Mouse (Mus musculus): ENCODE results near the gene H2afy2.

H2afy2 gene

DNA sequence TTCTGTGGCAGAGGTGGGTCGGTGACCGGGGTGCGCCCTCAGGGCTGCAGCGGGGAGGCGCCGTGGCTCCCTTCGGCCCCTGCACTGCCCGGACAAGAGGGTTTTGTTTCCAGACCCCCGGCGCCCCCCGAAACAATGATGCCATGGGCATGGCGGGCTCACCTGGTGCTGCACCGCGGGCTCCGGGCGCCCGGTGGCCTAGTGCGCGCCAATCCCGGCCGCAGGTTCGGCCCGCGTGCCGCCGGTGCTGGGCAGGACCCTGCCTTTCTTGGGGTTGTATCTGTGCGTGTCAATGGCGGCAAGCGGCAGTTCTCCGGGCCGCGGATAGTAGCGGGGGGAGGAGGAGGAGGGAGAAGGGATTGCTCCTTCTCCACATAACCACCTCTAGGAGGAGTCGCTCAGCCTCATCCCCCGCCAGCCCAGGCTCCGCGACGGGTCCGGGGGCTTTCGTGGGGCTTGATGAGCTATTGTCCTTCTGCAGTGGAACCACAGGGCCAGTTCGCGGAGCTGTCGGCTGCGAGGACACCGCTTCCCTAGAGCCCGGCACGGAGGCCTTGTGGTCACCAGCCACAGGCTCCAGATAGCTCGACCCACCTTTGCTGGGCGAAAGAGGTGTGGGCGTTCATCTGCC, at the start of gene H2afy2:
TSS of gene H2afy2 (minus strand) at position 527 of the 631 bp plus-strand sequence.
- peak; percentile 4 to 16 for DNase-seq (ENCODE audit: low spot score in 2 of 2)

DNA sequence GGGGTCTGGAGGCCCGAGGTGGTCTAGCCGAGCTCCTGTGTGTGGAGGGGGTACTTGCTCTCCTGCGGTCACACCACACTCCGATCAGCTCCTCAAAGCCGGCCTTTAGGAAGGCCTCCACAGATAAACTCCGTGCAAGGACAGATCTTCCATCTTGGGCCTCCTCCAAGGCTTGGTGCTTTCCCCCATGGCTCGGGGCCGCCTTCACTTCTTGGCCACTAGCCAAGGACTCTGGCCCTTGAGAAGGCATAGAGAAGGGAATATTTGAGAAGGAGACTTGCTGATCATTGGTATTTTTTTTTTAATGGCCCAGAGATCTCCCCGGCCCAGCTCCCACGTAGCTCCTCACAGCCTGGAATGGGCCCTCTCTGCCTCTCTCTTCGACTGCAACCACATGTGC, 48.8 kb upstream of the H2afy2 start:
- no peak for DNase-seq (ENCODE audit: low spot score in 2 of 2)

DNA sequence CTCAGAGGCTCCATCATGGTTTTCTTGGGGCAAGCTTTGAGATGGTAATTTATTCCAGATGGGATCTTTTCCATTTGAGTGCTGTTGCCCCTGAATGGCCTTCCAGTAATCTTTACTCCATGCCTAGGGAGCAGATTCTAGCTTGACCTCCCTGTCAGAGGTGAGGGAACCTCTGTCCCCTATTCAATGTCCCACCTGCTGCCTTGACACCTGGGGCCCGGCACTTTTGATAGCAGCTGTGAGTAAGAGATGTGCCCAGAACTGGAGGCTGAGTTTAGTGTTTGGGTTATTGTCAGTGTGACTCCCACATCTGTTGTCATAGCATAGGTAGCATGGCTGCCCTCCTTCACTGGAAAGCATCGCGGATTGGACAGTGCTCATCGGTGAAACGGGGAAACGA, 47.8 kb upstream of the H2afy2 start:
- DNase-seq (ENCODE audit: low spot score in 2 of 2), result no peak

DNA sequence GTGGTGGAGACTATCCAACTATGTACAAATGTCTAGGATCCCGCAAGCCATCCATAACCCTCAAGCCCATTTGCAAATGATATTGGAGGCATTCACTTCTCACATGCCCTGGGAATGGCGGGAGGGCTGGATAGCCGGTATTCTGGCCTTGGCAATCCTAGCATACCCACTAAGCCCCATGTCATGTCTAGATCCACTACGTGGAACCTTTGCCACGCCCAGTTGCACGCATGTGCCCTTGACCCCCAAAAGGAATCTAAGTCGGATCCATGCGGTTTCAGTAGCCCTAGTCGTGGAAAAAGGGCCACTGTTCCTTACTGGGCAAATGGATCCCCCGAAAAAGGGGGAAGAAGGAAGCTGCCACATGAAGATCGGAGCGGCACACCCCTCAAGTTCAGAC, 47.3 kb upstream of the H2afy2 start:
- DNase-seq (ENCODE audit: low spot score in 2 of 2), result no peak

- DNase-seq (ENCODE audit: low spot score in 2 of 2), result no peak
Observed at GRCm38 (mm10) chr10:61830817-61831216, 46.9 kb upstream of the H2afy2 start.

DNA sequence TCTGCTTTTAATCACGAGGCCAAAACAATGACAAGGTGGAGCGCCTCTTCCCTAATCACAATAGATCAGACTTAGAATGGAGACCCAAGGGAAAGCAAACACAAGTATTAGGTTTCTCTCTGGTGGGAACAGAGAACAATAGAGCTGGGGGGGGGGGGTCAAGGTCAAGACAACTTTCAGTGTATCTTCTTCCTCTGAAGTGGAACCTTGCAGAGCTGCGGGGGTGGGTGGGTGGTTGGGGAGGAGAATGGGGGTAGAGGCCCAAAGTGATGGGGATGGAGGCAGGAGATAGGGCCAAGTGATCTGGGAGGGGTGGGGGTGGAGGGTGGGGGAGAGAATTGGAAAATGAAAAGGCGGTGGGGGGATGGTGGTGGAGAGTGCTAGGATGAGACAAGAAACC, 45.1 kb upstream of the H2afy2 start:
- DNase-seq (ENCODE audit: low spot score in 2 of 2), result no peak

DNA sequence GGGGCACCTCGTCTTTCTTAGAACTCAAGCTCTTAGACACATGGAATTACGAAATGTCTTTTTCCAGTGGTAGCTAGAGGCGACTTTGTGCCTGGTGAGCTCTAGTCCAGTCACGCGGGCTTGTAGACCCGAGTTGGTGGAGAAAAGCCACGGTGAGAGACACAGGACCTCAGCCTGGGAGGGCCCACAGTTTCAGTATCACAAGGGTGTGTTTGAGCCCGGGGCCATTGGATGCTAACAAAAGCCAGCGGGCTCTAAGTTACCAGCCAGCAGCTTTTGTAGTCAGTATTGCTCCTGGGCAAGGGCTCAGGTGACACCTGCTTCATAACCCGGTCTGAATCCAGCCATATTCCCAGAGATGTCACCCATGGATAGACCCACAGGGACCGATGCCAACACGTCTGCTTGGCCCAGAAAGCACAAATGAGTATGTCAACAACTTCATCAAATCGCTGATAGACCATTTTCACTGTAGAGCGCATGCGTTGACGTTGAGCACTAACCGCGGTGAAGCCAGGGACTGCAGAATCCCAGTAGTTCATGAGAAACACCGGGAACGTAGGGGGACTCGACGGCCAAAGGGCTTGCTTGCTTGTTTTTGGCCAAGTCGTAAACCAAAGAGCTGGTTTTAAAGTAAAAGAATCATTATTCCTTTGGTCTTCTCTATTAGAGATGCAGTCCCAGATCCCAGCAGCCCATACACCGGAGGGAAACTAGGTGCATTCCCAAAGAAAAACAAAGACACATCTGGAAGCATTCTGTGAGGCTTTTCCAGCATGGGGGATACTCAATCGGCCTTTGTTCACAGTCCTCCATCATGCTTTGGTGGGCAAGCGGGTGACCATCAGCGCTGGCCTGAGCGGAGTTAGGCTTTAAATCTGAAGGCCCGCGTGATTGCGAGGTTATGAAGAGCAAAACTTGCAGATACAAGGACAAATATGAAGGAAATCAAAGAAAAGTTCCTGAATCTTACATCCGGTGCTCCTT, 44.3 kb upstream of the H2afy2 start:
- DNase-seq (ENCODE audit: low spot score in 2 of 2), result no peak

DNA sequence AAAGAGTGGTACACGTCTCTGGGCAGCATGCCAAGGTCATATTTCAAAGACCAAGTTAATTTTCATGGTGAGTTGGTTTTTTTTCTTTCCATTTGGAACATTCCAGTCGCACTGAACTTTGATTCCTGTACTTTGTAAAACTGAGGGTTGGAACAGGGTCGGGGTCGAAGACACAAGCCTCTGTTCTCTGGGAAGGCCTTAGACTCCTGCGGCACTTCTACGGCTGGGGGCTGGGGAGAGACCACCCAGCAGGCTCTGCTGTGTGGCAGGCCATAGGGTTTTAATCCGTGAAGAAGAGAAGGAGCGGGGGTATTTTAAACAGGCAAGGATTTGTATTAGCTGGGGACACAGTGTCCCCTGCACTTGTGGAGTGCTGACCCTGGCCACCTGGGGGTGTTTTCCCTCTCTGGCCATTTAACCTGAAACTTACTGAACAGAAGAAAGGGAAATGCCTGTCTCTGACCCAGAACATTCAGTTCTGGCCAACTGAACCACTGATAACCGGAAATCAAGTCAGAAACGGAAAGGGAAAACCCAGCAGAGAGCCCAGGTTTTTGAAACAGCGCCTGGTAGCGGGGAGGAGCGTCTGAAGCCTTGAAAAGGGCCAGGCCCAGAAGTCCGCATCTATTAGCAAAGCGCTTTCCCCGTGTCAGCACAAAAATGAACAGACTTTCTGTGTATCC, 42.9 kb upstream of the H2afy2 start:
- no peak for DNase-seq (ENCODE audit: low spot score in 2 of 2)

- DNase-seq (ENCODE audit: low spot score in 2 of 2), result no peak
Observed at GRCm38 (mm10) chr10:61825979-61826752, 42.2 kb upstream of the H2afy2 start.

DNA sequence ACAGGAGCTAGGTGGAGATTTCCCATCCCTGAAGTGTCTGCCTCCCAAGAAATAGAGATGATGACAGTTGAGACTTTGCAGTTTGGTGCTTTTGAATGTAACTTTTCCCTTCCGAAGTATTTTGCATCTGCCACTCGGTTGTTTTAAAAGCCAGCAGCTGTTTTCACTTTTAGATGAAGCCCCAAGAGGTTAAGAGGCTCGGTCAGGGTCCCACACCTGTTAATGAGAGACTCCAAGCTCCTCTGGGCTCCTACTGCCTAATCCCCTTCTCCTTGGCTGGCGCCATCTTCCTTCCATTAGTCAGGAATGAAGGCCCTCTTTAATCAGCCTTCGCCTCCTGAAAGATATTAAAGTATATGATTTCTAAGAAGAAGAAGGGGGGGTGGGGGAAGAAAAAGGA, 41.6 kb upstream of the H2afy2 start:
- DNase-seq (ENCODE audit: low spot score in 2 of 2), result no peak

- DNase-seq (ENCODE audit: low spot score in 2 of 2), result no peak
Observed at GRCm38 (mm10) chr10:61823731-61824115, 39.8 kb upstream of the H2afy2 start.

DNA sequence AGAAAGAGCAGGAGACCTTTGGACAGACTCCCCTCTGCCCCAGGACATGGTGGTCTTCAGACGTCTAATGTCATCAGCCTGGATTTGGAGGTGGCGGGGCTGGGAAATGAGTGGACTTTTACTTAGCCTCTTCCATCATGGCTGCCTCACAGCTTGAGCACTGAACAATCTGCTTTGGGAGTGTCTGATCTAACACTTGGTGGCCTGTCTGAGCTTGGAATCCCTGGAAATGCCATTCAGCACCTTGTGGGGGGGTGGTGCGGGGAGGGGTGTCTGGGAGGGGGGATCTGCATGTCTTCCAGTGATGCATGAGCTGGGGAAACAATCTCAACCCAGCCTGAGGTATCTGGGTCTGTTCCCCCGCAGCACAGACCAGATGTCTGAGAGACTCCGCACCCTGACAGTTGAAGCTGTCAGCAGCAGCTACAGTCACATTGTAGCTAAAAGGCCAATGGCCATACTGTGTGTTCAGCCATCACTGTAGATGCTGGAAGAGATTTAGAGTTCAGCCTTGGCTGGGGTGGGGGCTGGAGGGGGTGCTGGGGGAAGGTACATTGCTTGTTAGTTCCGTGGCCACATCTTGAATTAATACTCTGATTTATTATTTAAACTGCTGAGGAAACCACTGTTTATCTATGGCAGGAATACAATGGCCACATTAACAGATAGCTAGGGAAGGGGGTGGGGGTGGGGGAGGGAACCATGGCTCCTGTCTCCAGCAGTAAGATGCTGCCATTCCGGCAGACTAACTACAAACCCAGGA, 39.2 kb upstream of the H2afy2 start:
- DNase-seq (ENCODE audit: low spot score in 2 of 2), result no peak

DNA sequence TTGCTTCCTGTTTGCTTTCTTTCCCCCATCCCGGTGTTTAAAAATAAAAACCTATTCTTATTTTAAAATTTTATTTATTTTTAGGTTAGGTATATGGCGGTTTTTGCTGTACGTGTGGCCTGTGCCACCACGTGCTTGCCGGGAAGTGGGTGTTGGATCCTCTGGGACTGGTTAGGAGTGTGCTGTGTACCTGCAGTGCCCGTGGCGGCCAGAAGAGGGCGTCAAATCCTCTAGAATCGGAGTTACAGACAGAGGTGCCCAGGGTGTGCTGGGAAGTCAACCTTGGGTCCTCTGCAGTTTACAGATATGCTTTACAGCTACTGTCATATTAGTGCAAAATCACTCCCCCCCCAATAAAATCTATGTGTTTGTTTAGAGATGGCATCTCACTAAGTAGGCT, 36.1 kb upstream of the H2afy2 start:
- DNase-seq (ENCODE audit: low spot score in 2 of 2), result no peak

DNA sequence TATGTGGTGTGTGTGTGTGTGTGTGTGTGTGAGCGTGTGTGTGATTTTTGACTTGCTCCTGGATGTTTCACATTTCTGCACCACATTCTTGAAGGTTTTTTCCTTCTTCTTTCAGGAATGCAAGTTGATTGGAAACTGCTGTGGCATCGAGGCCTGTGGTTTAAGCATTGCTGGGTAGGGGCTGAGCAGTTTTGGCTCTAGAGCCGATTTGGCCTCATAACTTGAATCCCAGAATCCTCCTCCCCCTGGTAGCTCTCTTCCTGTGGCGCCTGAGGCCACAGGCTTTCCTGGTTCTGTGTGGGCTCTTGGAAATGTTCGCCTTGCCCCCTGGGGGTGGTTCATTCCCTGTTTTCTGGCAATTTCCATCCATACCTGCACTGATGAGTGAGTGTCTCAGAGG, 28.0 kb upstream of the H2afy2 start:
- no peak for DNase-seq (ENCODE audit: low spot score in 2 of 2)

GRCm38 (mm10) chr10:61798133-61798576, 14.2 kb upstream of the H2afy2 start:
- no peak for DNase-seq (ENCODE audit: low spot score in 2 of 2)

DNA sequence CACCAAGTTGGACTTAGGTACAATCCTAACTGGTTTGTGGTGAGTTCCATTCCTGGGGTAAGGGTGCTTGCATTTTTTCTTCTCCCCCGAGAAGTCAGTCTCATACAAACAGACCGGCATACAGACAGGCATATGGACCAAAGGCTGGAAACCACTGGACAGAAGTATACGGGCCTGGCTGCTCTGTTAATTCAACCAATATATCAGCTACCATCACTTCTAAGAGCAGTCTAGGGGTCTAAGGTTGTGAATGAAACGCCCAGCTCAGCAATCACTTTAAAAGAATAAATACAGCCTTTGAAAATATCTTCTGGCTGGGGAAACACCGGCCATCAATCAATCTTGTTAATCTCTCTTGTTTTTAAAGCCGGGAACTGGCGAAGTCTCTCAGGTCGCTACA, 11.5 kb upstream of the H2afy2 start:
- DNase-seq (ENCODE audit: low spot score in 2 of 2), result no peak

DNA sequence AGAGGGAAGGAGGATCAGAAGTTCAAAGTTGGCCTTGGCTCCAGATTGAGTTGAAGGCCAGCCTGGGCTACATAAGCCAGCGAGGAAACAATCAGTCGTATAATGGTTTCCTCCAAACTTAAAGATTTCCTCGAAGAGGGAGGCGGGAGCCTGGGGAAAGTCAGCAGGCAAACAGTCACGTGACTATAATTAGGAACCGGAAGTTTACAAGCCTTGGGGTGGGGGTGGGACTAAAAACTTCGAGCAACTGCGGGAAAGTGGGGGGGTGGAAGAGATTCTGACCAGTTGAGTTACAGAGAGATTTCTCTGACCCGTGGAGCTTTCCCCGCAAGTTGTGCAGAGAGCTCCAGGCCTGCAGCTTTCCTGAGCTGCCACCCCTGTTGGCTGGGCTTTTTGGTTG, 11.0 kb upstream of the H2afy2 start:
- no peak for DNase-seq (ENCODE audit: low spot score in 2 of 2)

- DNase-seq (ENCODE audit: low spot score in 2 of 2), result no peak
Observed at GRCm38 (mm10) chr10:61793015-61793414, 9.1 kb upstream of the H2afy2 start.

DNA sequence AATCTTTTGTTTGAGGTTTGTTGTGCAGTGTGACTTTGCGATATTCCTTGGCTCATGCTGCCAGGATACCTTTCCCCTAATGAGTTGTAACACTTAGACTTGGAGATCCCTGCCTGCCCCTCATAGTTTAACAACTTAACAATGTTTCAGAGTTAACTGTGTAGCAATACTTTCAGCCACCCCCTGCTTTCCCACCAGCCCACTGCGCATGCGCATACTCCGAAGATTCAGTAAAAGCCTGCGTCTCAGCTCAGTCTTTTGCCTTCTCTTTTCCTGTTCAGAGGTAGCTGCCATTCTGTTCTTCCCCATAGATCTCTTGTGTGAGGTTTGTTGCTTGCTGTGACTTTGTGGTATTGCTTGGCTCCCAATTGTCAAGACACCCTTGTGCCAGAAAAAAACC, 4.6 kb upstream of the H2afy2 start:
- DNase-seq (ENCODE audit: low spot score in 2 of 2), result no peak

- no peak for DNase-seq (ENCODE audit: low spot score in 2 of 2)
Observed at GRCm38 (mm10) chr10:61787541-61788313, 3.8 kb upstream of the H2afy2 start.

Data from spleen, postnatal 10 days (tissue).